Mouse (Mus musculus): ENCODE measurements around the gene Samd4b. TPM values are rescaled to one million over a fixed set of nuclear protein-coding genes. Genes with fewer than 3 reads are reported as not detected.

The Samd4b gene
- total RNA-seq, 2 experiments from 2014 or later = 7.2 to 26.2 TPM

DNA sequence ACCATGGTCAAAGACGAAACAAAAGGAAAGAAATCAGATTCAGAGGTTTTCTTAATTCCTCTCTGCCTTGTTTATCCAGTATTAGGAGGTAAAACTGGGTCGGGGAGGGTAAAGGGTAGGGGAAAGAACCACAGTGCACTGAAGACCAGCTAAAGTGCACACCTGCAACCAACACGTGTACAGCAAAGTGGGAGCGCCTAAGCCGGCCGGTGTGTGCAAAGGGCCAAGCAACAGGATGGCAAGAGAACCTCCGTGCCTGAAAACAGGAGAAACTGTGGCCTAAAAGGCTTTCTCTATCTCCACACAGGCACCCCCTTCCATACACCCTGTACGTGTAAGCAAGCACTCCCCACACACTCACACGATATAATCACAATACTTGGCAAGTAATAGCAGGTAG lies 212.7 kb downstream of the Samd4b start:
- no peak for ATAC-seq (replicated peaks; ENCODE audit: low FRiP score, low TSS enrichment, poor library complexity, severe bottlenecking)

GRCm38 (mm10) chr7:28384162-28384561 lies 213.8 kb downstream of the Samd4b start:
- ATAC-seq (replicated peaks; ENCODE audit: low FRiP score, low TSS enrichment, poor library complexity, severe bottlenecking) = no peak

DNA sequence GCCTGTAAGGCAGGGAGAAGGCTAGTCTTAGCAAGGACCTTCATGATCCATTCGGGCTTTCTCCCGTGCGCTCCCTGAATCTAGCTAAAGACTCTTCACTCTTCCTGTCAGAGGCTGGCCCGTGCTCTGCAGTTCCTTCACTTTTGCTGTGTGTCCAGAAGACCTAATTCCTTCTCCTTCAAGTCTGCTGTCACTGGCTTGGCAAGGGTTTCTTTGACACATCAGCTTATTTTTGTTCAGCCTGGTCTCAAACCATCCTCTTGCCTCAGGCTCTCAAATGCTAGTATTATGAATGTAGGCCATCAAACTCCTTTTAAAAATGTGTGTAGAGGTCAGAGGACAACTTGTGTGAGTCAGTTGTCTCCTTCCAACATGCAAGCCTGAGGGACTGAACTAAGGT lies 214.3 kb downstream of the Samd4b start:
- ATAC-seq (replicated peaks; ENCODE audit: low FRiP score, low TSS enrichment, poor library complexity, severe bottlenecking) = no peak

DNA sequence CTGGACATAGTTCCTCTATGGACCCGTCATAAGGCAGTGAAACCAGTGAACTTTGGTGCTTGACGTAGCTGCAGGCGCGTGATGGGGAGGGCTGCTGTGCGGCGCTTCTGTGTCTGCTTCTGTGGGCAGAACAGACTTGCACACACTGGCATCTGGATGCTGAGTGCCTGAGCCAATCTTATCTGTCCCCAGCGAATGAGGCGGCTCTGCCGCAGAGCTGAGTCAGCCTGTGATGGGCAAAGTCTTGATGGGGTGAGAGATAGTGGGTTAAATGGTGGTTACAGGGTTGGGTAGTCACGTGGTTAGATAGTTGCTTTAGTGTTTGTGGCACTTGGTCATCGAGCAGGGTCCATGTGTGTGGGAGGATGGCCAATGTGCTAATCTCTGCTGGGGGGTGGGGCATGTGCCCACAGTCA lies 215.0 kb downstream of the Samd4b start:
- ATAC-seq (replicated peaks; ENCODE audit: low FRiP score, low TSS enrichment, poor library complexity, severe bottlenecking) = peak; percentile 61

DNA sequence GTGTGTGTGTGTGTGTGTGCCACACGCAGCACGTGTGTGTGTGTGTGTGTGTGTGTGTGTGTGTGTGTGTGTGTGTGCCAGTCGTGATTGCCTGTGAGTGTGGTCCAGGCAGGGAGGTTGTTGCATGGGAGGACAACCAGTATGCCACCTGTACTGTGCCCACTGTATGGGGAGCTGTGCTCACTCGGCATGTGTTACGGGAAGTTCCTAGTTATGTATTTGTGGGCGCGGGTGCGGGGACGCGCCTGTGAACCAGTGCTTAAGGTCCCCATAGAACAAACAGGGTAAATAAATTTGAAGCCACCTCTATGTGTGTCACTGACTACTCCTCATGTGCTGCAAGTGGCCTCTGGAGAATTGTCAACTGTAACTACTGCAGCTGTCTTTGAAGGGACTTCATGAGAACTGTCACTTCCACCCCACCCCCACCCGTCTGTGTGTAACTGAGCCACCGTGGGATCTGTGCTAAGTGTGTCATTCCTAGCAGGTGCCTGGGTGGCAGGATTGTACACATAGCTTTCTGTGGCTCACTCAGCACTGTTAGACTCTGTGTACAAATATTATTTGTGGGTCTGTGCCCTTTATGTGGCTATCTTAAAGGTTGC lies 215.5 kb downstream of the Samd4b start:
- ATAC-seq (replicated peaks; ENCODE audit: low FRiP score, low TSS enrichment, poor library complexity, severe bottlenecking) = no peak

- ATAC-seq (replicated peaks; ENCODE audit: low FRiP score, low TSS enrichment, poor library complexity, severe bottlenecking) = no peak
These were observed 216.0 kb downstream of the Samd4b start for GRCm38 (mm10) chr7:28381938-28382337.

GRCm38 (mm10) chr7:28381017-28381790 lies 216.7 kb downstream of the Samd4b start:
- ATAC-seq (replicated peaks; ENCODE audit: low FRiP score, low TSS enrichment, poor library complexity, severe bottlenecking) = 0 out of 2 replicates have a peak, but pooled peaks have one; percentile 9

GRCm38 (mm10) chr7:28380237-28381016 lies 217.5 kb downstream of the Samd4b start, which contains the start of gene Zfp36:
Zfp36 (minus strand) TSS chr7:28380253.
- ATAC-seq (replicated peaks; ENCODE audit: low FRiP score, low TSS enrichment, poor library complexity, severe bottlenecking) = no peak

- ATAC-seq (replicated peaks; ENCODE audit: low FRiP score, low TSS enrichment, poor library complexity, severe bottlenecking) = peak; percentile 62
These were observed 218.9 kb downstream of the Samd4b start for GRCm38 (mm10) chr7:28378769-28379651.

GRCm38 (mm10) chr7:28378066-28378690 lies 219.8 kb downstream of the Samd4b start:
- no peak for ATAC-seq (replicated peaks; ENCODE audit: low FRiP score, low TSS enrichment, poor library complexity, severe bottlenecking)

DNA sequence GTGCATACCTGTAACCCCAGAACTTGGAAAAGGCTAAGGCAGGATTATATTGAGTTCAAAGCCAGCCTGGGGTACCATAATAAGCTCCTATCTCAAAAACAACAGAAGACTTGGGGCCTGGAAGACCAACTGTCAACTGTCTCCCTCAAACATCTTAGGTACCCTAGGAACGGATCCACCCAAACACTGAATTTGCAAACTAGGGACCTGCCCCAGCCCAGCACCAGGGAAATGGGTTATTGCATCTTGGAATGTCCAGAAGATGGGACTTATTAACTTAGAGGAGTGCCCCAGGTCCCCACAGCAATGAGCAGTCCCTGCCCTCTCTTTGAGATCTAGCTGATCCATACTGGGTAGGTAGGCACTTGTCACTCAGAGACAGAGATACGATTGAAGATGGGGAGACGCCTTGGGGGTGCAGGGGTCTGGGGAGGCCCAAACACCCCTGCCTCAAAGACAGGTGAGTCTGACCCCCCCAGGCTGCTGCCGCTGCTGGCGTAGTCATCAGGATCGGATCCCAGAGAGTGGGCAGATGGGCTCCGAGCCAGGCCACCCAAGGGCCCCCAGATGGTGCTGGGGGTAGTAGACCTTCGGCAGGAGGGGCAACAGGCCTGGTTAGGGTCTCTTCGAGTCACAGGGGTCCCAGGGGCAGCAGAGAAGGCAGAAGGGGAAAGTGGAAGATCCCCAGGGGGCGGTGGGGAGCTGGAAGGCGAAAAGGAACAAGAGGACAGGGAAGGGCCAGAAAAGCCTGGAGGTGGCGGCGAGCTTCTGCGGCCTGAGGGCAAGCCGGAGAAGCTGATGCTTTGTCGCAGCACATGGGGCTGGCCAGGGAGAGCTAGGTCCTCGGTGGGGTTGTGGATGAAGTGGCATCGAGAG lies 220.5 kb downstream of the Samd4b start:
- ATAC-seq (replicated peaks; ENCODE audit: low FRiP score, low TSS enrichment, poor library complexity, severe bottlenecking) = no peak

GRCm38 (mm10) chr7:28376011-28376771 lies 221.8 kb downstream of the Samd4b start:
- ATAC-seq (replicated peaks; ENCODE audit: low FRiP score, low TSS enrichment, poor library complexity, severe bottlenecking) = no peak

DNA sequence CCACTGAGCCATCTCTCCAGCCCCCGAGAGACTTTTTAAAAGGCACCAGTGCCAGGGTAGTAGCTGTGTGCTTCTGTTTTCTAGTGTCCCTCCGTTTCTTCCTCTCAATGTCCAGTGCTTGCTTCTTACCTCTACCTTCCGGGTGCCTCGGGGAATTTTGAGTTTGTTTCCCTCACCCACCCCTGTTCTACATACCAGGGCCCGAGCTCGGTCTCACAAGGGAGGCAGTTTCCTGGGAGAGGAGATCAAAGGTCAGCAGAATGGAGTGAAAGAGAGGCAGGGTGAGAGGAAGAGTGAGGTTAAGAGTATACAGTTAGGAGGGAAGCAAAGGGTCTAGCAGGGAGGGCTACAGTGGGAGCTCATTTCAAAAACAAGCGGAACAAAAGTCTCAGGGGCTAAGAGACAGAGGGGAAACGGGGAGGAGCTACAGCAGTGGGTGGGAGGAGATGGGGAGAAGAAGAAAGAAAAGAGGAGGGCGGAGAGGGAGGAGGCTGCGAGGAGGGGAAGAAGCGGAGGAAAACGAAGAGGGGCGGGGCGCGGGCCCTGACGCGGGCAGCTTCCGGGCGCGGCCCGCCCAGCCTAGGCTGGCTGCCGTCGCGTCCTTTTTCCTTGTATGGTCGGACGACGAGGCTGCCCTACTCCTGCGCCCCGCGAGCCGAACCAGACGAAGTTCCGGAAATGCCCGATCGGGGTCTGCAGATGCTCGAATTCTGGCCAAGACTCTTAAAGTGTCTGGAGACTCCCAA lies 222.6 kb downstream of the Samd4b start:
- peak; percentile 39 for ATAC-seq (replicated peaks; ENCODE audit: low FRiP score, low TSS enrichment, poor library complexity, severe bottlenecking)

DNA sequence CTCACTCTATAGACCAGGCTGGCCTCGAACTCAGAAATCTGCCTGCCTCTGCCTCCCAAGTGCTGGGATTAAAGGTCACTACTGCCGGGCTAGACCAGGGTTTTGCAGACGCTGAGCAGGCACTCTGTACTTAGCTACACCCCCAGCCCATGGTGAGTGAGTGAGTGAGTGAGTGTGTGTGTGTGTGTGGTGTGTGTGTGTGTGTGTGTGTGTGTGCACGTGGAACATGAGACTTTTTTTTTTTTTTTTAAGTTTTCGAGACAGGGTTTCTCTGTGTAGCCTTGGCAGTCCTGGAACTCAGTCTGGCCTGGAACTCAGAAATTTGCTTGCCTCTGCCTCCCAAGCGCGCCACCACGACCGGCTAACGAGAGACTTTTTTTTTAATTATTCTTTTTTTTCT lies 223.3 kb downstream of the Samd4b start:
- ATAC-seq (replicated peaks; ENCODE audit: low FRiP score, low TSS enrichment, poor library complexity, severe bottlenecking) = no peak

GRCm38 (mm10) chr7:28373891-28374495 lies 224.0 kb downstream of the Samd4b start:
- no peak for ATAC-seq (replicated peaks; ENCODE audit: low FRiP score, low TSS enrichment, poor library complexity, severe bottlenecking)

- ATAC-seq (replicated peaks; ENCODE audit: low FRiP score, low TSS enrichment, poor library complexity, severe bottlenecking) = no peak
These were observed 224.8 kb downstream of the Samd4b start for GRCm38 (mm10) chr7:28373131-28373581.

Measured in megakaryocyte-erythroid progenitor cell, adult 5-6 weeks (primary cell).